Mouse (Mus musculus) mouse trophoblast stem cell (cell line): ENCODE data around the gene Atxn7l1.

Experiments
- in situ Hi-C, 2 experiments: fragments of 300-500 bp; cut with MseI, MboI; formaldehyde crosslinking; loops; 2 replicates in 1 of 2; 3 replicates in 1 of 2; pipeline ENCODE4 v1.15.1; 2025

Gene Atxn7l1

DNA sequence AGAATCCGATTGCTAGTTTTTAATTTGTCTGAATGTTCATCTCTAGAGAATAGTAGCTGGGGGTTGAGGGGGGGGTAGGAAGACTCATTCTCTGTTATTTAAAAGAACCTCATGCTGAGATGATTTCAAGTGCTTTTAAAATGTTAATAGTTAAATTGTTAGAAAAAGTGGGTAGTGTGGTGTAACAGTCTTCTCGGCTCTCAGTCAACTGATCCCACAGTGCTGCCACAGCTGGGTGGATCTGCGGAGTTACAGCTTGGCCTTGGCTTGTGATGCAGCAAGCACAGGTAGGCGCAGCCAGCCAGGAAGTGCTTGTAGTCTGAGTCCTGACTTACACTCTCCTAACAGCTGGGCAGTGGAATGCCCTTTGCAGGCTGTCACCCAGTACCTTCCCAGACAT, 125.7 kb downstream of the Atxn7l1 start:
- in situ Hi-C loops = loop anchor here (5.0 to 10.0 kb wide), 2 partner anchors 238 to 246 kb away; no protein-coding TSS in a partner anchor

DNA sequence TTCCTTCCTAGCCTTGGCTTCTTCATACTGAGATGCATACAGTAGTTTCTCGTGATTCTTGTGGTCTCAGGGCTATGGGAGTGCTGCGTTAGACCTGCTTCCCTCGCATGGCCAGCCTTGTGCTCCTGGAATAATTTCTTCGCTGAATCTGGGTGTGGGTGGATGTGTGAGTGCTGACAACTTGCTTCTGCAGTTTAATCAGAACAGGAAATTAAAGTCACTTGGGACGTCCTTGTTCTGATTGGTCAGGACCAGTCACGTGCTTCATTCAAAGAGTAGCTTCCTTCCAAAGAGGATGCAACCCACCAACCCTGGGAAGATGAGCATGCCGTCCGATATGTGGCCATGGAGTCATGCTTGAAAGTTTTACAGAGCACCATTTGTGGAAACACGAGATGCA, 126.2 kb downstream of the Atxn7l1 start:
- in situ Hi-C loops = loop anchor here (5.0 to 10.0 kb wide), 2 partner anchors 239 to 246 kb away; no protein-coding TSS in a partner anchor

- in situ Hi-C loops = loop anchor here in 1 of 2 experiments (10.0 kb wide), 1 partner anchor 241 kb away; no protein-coding TSS in a partner anchor
Measured at GRCm38 (mm10) chr12:33276028-33276427, 128.5 kb downstream of the Atxn7l1 start.

DNA sequence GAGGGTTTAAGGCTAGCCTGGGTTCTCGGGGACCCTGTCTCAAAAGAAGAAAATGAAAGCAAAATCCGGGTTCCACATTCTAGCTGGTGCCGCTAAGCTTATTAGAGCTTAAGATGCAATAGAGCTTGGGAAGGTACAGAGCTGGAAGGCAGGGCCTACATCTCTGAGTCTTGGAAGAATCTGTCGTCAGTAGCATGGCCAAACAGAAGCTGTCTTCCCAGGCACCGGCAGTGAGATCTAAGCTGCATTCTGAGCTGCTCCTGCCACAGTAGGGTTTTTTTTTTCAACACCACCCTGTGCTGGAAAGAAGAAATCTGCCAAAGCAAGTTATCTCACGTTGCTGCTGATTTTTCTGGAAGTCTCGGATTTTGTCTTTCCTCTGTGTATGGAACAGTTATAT, 129.9 kb downstream of the Atxn7l1 start:
- in situ Hi-C loops = loop anchor here in 1 of 2 experiments (10.0 kb wide), 1 partner anchor 243 kb away; no protein-coding TSS in a partner anchor

- in situ Hi-C loops = loop anchor here in 1 of 2 experiments (10.0 kb wide), 1 partner anchor 244 kb away; no protein-coding TSS in a partner anchor
Measured at GRCm38 (mm10) chr12:33279159-33279558, 131.7 kb downstream of the Atxn7l1 start.

- in situ Hi-C loops = no loop called here
Measured at GRCm38 (mm10) chr12:33280805-33281204, 133.3 kb downstream of the Atxn7l1 start.

DNA sequence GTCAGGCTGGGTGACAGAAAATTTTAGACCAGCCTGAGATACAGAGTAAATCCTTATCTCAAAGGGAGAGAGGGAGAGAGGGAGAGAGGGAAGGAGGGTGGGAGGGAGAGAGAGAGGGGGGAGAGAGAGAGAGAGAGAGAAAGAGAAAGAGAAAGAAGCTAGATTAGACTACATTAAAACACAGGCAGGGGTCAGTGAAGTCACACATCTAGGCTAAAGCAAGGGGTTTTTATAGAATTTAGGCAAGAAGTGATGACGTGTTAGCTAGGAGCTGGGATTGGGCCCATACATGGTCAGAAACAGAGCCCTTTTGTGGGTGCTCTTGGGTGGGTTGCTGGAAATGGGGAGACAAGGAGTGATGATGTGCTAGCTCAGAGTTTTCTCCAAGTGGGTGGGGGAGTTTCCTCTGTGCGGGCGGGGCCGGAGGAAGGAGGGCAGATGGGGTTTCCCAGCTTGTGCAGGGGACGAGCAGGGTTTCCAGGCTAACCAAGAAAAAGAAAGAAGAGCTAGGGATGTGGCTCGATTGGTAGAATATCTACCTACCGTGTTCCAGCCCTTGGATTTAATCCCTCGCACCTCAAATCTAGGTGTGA, 136.9 kb downstream of the Atxn7l1 start:
- in situ Hi-C loops = no loop called here

DNA sequence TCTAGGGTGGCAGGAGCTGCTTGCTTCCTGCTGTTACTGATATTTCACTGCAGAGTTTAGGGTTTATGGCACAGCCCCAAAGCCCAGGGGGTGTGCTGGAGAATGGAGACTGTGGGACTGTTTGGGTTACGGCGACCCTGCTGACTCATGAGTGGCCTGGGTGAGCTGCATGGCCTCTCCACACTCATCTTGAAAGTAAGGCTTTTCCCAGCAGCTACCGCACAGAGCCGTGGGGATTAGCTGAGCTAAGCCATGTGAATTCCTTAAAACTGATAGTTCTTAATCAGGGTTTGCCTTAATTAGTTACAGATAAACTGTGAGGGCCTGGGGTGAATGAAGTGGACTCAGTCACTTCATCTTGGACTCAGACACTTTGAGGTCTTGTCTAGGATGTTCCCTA, 137.9 kb downstream of the Atxn7l1 start:
- in situ Hi-C loops = no loop called here

DNA sequence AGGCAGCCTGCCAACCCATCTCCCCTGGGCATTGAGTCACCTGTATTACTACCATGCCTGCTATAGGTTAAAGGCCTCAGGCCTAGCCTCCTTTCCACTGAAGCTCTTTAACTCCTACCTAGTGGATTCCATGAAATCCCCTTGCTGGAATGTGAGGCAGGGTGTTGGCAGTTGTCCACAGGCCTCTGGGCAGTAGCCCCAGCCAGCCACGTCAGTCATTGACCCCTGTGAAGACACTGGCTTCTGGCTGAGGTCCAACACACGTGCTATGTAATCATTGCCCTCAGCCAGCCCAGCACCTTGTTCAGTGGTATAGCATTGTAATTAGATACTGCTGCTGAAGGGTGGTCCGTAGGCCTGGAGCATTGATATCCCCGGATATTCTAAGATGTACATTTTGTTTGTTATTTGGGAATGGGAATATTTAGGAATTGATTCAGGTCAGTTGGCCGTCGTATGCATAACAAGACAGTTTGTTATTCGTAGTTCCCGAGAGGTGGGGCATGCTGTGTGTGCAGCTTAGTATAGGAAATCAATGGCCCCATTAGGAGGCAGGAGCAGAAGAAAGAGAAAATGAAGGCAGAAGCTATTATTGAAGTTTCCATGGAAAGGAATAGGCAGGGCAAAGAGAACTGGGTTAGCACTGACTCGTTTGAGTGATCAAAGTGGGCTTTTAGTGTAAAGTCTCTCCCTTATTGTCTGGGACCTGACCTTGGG, 138.6 kb downstream of the Atxn7l1 start:
- in situ Hi-C loops = no loop called here

- in situ Hi-C loops = no loop called here
Measured at GRCm38 (mm10) chr12:33287686-33288085, 140.2 kb downstream of the Atxn7l1 start.

GRCm38 (mm10) chr12:33288746-33289145, 141.3 kb downstream of the Atxn7l1 start:
- in situ Hi-C loops = no loop called here

GRCm38 (mm10) chr12:33302070-33302469, 154.6 kb downstream of the Atxn7l1 start:
- in situ Hi-C loops = no loop called here

DNA sequence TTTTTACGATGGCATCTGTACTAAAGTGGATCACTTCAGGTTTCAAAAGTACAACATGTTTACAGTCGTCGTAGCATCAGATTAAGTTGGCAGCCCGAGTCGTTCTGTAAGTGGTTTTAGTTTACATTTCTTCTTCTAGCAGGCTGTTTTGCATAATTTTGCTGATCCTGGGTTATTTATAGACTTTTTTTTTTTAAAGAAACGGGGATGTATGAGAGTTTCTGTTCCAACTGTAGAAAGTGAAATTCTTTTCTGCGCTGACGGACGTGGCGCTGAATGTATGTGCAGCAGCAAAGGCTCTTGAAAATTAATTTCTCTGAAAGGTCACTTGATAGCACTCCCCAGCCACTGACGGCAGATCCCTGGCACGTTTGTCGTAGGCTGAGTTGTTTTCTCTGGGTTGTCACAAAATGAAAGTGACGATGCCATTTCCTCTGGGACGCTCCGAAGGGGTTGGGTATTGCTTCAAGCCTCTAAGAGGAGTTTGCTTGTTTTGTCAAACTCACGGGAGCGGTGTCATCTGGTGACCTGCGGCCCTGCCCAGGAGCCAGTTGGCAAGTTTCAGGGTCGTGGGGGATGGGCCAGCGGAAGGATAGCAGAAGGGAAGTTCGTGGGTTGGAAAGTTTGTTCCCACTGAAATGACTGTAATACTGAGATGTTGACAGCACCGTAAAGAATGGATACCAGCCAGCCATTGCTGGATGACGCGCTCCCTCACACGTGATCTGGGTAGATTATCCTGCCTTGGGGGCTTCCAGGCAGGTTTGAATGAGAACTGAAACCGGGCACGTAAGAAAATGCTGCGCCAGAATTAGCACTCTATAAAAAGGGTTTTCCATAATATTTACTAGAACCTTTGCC, 155.3 kb downstream of the Atxn7l1 start:
- in situ Hi-C loops = no loop called here

DNA sequence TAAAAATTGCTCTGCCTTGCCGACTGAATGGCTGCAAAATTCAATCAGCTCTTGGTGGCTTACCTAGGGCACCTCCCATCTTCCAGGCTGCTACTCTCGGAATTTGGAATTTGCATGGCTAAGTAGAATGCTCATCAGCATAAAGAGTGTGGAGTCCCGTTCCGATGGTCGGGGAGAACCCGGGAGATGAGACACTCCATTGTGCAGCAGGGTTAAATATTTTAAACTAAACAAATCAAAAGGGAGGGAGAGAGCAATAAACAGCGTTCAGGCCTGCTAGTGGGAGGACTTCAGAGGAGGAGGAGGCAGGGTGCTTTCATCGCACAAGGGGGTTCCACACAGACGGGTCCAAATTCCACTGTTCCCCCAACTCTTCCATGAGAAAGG, 155.9 kb downstream of the Atxn7l1 start:
- in situ Hi-C loops = no loop called here

- in situ Hi-C loops = no loop called here
Measured at GRCm38 (mm10) chr12:33305106-33305505, 157.6 kb downstream of the Atxn7l1 start.

DNA sequence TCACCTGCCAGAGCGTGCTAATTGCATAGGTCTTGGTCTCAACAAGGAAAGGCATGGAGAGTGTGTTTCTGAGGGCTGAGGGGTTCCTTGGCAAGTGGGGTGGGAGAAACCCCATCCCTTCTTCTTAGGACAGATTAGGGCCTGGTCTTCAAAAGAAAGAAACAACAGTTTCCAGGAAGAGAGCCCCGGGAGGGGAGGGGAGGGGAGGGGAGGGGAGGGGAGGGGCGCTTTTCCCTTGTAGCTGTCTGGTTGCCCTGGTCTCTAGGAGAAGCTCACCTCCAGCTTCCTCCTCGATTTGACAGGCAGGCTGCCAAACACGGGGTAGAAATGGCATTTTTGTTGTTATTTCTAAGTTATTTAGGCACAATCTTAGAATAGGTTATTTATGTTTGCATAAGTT, 159.0 kb downstream of the Atxn7l1 start:
- in situ Hi-C loops = no loop called here

GRCm38 (mm10) chr12:33308668-33309067, 161.2 kb downstream of the Atxn7l1 start:
- in situ Hi-C loops = no loop called here

DNA sequence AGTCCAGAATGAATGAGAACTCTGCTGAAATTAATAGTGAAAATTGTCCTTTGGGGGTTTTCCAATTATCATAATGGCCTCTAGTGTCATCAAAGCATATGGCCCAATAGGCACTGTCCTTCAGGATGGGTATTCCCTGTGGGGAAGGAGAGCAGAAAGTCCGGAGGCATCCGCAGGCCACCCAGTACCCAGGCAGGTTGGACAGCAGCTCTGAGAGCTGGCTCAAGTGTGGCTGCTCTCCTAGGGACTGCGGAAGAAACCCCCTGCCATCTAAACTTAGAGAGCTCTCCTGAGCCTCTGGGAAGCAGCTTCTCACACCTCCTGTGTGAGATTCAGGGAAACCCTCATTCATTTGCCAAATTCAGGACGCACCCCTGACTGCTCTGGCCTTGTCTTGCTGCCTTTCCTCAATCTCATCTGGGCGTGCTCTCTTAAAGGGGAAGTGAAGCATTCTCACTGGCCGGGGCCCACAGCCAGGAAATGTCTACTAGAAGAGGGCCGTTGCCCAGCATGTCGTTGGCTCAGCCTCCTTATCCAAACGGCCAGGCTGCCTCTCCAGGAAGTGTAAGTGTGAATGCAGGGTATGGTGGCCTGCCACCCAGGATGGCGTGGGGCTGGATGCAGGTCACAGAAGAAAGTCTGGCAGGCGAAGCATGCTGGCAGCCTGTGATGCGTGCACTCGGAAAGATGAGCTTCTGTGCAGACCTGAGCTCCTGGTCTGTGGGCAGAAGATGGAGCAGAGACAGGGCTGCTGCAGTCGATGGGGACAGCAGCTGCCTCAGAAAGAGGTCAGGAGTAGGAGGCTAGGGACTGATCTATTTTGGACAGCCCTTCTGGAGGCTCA, 166.6 kb downstream of the Atxn7l1 start:
- in situ Hi-C loops = no loop called here

- in situ Hi-C loops = no loop called here
Measured at GRCm38 (mm10) chr12:33314924-33315643, 167.6 kb downstream of the Atxn7l1 start.

GRCm38 (mm10) chr12:33315804-33316203, 168.3 kb downstream of the Atxn7l1 start:
- in situ Hi-C loops = no loop called here
